Mouse (Mus musculus): Measurements from ENCODE around the gene Psd. TPM values are rescaled to one million over a fixed set of nuclear protein-coding genes. Genes with fewer than 3 reads are reported as not detected.
A peak's percentile ranks its signal among the peaks of the same experiment; 100 is the strongest.

Psd gene
- polyA plus RNA-seq, 1 experiment = 1.9 TPM

- Histone ChIP-seq H3K4me3 (ENCODE audit: insufficient read depth, low read depth, low read length) (no peak overlapping the region), H3K4me1 (ENCODE audit: control insufficient read depth, insufficient read depth, low read length) (no peaks in the 10 kb centered on the region), H3K27me3 (replicated peaks; ENCODE audit: control insufficient read depth, insufficient read depth, low read length) (no peaks in the 10 kb centered on the region), H3K36me3 (ENCODE audit: control insufficient read depth, insufficient read depth, low read length) (no peaks in the 10 kb centered on the region), H3K27ac (ENCODE audit: insufficient read depth, low read depth, low read length) (no peak overlapping the region)
- no peak for DNase-seq
- 37% methylated on average over 14 of the region's 14 CpGs for WGBS
- no peak for TF ChIP-seq POLR2A (IDR thresholded peaks at IDR 0.05; ENCODE audit: low read depth, low read length)
Measured at GRCm38 (mm10) chr19:46314872-46315742, 11.8 kb downstream of the Psd start.

GRCm38 (mm10) chr19:46314151-46314601 lies 12.8 kb downstream of the Psd start:
- DNase-seq = peak; percentile 29
- no peaks in the 10 kb centered on the region for H3K27me3 ChIP-seq (replicated peaks; ENCODE audit: control insufficient read depth, insufficient read depth, low read length)
- WGBS = 22% methylated on average over 18 of the region's 18 CpGs
- no peaks in the 10 kb centered on the region for H3K36me3 ChIP-seq (ENCODE audit: control insufficient read depth, insufficient read depth, low read length)
- no peak overlapping the region for H3K4me3 ChIP-seq (ENCODE audit: insufficient read depth, low read depth, low read length)
- no peaks in the 10 kb centered on the region for H3K4me1 ChIP-seq (ENCODE audit: control insufficient read depth, insufficient read depth, low read length)
- no peak for TF ChIP-seq POLR2A (IDR thresholded peaks at IDR 0.05; ENCODE audit: low read depth, low read length)
- no peak for TF ChIP-seq CTCF (conservative IDR thresholded peaks at IDR 0.05; ENCODE audit: insufficient read depth, insufficient read length, low read depth, low read length)
- H3K27ac ChIP-seq (ENCODE audit: insufficient read depth, low read depth, low read length) = no peak overlapping the region

DNA sequence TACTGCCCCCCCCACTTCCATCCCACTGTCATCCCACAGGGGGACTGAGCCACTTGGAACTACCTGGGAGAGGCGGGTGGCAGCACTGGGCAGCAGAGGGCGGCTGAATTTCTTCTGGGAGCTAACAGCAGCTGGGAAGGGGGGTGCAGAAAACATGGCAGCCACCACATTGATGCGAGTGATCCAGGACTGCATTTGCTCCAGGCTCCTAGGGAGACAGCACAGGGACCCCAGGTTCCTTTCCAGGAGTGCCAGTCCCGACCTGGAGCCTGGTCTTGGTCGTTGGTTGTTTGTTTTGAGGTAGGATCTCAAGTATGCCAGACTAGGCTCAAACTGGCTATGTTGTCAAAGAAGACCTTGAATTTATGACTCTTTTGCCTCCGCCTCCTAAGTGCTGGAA lies 13.4 kb downstream of the Psd start:
- no peak overlapping the region for H3K27ac ChIP-seq (ENCODE audit: insufficient read depth, low read depth, low read length)
- DNase-seq = no peak
- TF ChIP-seq POLR2A (IDR thresholded peaks at IDR 0.05; ENCODE audit: low read depth, low read length) = no peak
- TF ChIP-seq CTCF (conservative IDR thresholded peaks at IDR 0.05; ENCODE audit: insufficient read depth, insufficient read length, low read depth, low read length) = no peak
- H3K4me1 ChIP-seq (ENCODE audit: control insufficient read depth, insufficient read depth, low read length) = no peaks in the 10 kb centered on the region
- H3K4me3 ChIP-seq (ENCODE audit: insufficient read depth, low read depth, low read length) = no peak overlapping the region
- no peaks in the 10 kb centered on the region for H3K27me3 ChIP-seq (replicated peaks; ENCODE audit: control insufficient read depth, insufficient read depth, low read length)
- no peaks in the 10 kb centered on the region for H3K36me3 ChIP-seq (ENCODE audit: control insufficient read depth, insufficient read depth, low read length)
- 86% methylated on average over 6 of the region's 6 CpGs for WGBS

- Histone ChIP-seq H3K36me3 (ENCODE audit: control insufficient read depth, insufficient read depth, low read length) (no peaks in the 10 kb centered on the region), H3K4me3 (ENCODE audit: insufficient read depth, low read depth, low read length) (no peak overlapping the region), H3K4me1 (ENCODE audit: control insufficient read depth, insufficient read depth, low read length) (no peaks in the 10 kb centered on the region), H3K27ac (ENCODE audit: insufficient read depth, low read depth, low read length) (no peak overlapping the region), H3K27me3 (replicated peaks; ENCODE audit: control insufficient read depth, insufficient read depth, low read length) (no peaks in the 10 kb centered on the region)
- DNase-seq = no peak
- 89% methylated on average over 9 of the region's 9 CpGs for WGBS
- TF ChIP-seq CTCF (conservative IDR thresholded peaks at IDR 0.05; ENCODE audit: insufficient read depth, insufficient read length, low read depth, low read length) (no peak), POLR2A (IDR thresholded peaks at IDR 0.05; ENCODE audit: low read depth, low read length) (no peak)
Measured at GRCm38 (mm10) chr19:46313116-46313515, 13.8 kb downstream of the Psd start.

DNA sequence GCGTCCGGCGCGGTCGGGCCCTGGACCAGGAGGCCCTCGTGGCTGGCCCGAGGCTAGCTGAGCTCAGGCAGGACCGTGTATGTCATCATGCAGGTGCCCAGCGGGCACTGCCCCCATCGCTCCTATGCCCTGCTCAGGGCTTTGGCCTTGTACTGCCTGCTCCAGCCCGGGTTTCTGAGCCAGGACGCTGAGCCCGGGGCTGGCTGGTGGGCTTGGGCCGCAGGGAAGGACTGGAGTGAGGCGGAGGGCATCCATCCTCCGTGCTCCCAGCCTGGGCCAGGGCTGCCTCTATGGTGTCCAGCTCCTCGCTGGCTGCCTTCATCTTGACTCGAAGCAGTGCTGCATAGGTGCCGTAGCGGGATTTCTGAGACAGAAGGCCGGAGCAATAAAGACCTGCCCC lies 14.4 kb downstream of the Psd start:
- no peak overlapping the region for H3K4me3 ChIP-seq (ENCODE audit: insufficient read depth, low read depth, low read length)
- WGBS = 94% methylated on average over 21 of the region's 21 CpGs
- H3K27ac ChIP-seq (ENCODE audit: insufficient read depth, low read depth, low read length) = no peak overlapping the region
- H3K36me3 ChIP-seq (ENCODE audit: control insufficient read depth, insufficient read depth, low read length) = no peaks in the 10 kb centered on the region
- H3K4me1 ChIP-seq (ENCODE audit: control insufficient read depth, insufficient read depth, low read length) = no peaks in the 10 kb centered on the region
- TF ChIP-seq POLR2A (IDR thresholded peaks at IDR 0.05; ENCODE audit: low read depth, low read length) = no peak
- no peak for TF ChIP-seq CTCF (conservative IDR thresholded peaks at IDR 0.05; ENCODE audit: insufficient read depth, insufficient read length, low read depth, low read length)
- no peak for DNase-seq
- H3K27me3 ChIP-seq (replicated peaks; ENCODE audit: control insufficient read depth, insufficient read depth, low read length) = no peaks in the 10 kb centered on the region

- no peak for DNase-seq
- 92% methylated on average over 9 of the region's 9 CpGs for WGBS
- H3K27me3 ChIP-seq (replicated peaks; ENCODE audit: control insufficient read depth, insufficient read depth, low read length) = no peaks in the 10 kb centered on the region
- no peak overlapping the region for H3K4me3 ChIP-seq (ENCODE audit: insufficient read depth, low read depth, low read length)
- TF ChIP-seq POLR2A (IDR thresholded peaks at IDR 0.05; ENCODE audit: low read depth, low read length) = no peak
- TF ChIP-seq CTCF (conservative IDR thresholded peaks at IDR 0.05; ENCODE audit: insufficient read depth, insufficient read length, low read depth, low read length) = no peak
- no peaks in the 10 kb centered on the region for H3K36me3 ChIP-seq (ENCODE audit: control insufficient read depth, insufficient read depth, low read length)
- peaks cover under 1% of the 10 kb centered on the region; the same call in 1 of the 2 replicates for H3K4me1 ChIP-seq (ENCODE audit: control insufficient read depth, insufficient read depth, low read length)
- H3K27ac ChIP-seq (ENCODE audit: insufficient read depth, low read depth, low read length) = no peak overlapping the region
Measured at GRCm38 (mm10) chr19:46311341-46311740, 15.6 kb downstream of the Psd start.

DNA sequence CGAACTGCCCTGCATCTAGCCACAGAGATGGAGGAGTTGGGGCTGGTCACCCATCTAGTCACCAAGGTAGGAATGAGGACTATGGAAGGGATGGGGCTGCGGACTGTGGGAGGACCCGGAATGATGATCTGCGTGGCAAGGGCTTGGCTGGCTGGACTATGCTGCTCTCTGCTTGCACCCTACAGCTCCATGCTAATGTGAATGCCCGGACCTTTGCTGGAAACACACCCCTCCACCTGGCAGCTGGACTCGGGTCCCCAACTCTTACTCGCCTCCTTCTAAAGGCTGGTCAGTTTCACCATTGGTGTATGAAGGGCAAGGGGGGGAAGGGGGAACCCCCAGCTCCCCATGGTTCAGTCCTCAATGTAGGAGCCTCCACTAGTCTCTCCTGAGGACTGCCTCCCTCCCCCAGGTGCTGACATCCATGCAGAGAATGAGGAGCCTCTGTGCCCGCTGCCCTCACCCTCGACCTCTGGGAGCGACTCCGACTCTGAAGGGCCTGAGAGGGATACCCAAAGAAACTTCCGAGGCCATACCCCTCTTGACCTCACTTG lies 16.6 kb downstream of the Psd start:
- TF ChIP-seq POLR2A (IDR thresholded peaks at IDR 0.05; ENCODE audit: low read depth, low read length) = no peak
- no peak for TF ChIP-seq CTCF (conservative IDR thresholded peaks at IDR 0.05; ENCODE audit: insufficient read depth, insufficient read length, low read depth, low read length)
- no peaks in the 10 kb centered on the region for H3K36me3 ChIP-seq (ENCODE audit: control insufficient read depth, insufficient read depth, low read length)
- H3K4me1 ChIP-seq (ENCODE audit: control insufficient read depth, insufficient read depth, low read length) = peaks cover 5% of the 10 kb centered on the region
- DNase-seq = no peak
- no peak overlapping the region for H3K27ac ChIP-seq (ENCODE audit: insufficient read depth, low read depth, low read length)
- H3K4me3 ChIP-seq (ENCODE audit: insufficient read depth, low read depth, low read length) = no peak overlapping the region
- no peaks in the 10 kb centered on the region for H3K27me3 ChIP-seq (replicated peaks; ENCODE audit: control insufficient read depth, insufficient read depth, low read length)
- WGBS = 96% methylated on average over 12 of the region's 12 CpGs

All from kidney, adult 2 months (tissue).